Mouse (Mus musculus) MEL (cell line): Measurements from ENCODE around the gene 1700092M07Rik. TPM values are rescaled to one million over a fixed set of nuclear protein-coding genes. Genes with fewer than 3 reads are reported as not detected.

Source experiments
- DNase-seq: peaks from one replicate; pipeline ENCODE4 v3.0.0; 2011; ENCODE audit warnings: low read depth, low spot score
- H3K27ac ChIP-seq: 2 replicates; pipeline ENCODE4 v1.5.1; 2012; ENCODE audit warnings: low read depth, mild to moderate bottlenecking, control low read depth, low read length, moderate library complexity; ENCODE audit not compliant: control insufficient read depth
- H3K27me3 ChIP-seq, 2 experiments: fragments of 150-350 bp in 1 of 2; sonication (generic) in 1 of 2; 2 replicates each; pipeline ENCODE4 v1.6.1; 2012; ENCODE audit warnings: low read length in 2 of 2, mild to moderate bottlenecking in 2 of 2, improper control_type of control experiment in 1 of 2, moderate library complexity in 1 of 2; ENCODE audit not compliant: insufficient read depth in 2 of 2, control insufficient read depth in 1 of 2
- H3K36me3 ChIP-seq, 2 experiments: 2 replicates each; pipeline ENCODE4 v1.6.1; 2012 to 2014; ENCODE audit warnings: low read length in 2 of 2, improper control_type of control experiment in 1 of 2, inconsistent platforms in 1 of 2, mild to moderate bottlenecking in 1 of 2; ENCODE audit not compliant: insufficient read depth in 2 of 2, control insufficient read depth in 1 of 2
- H3K4me1 ChIP-seq, 2 experiments: fragments of 150-350 bp in 1 of 2; sonication (generic) in 1 of 2; 2 replicates each; pipeline ENCODE4 v1.6.1; 2012; ENCODE audit warnings: low read length in 2 of 2, improper control_type of control experiment in 1 of 2, mild to moderate bottlenecking in 1 of 2; ENCODE audit not compliant: insufficient read depth in 2 of 2, control insufficient read depth in 1 of 2
- H3K4me3 ChIP-seq, 2 experiments: fragments of 150-350 bp in 1 of 2; sonication (generic) in 1 of 2; 2 replicates each; pipeline ENCODE4 v1.5.1; 2012; ENCODE audit warnings: low read depth in 2 of 2, low read length in 2 of 2, mild to moderate bottlenecking in 2 of 2, moderate library complexity in 2 of 2, control low read depth in 1 of 2, improper control_type of control experiment in 1 of 2; ENCODE audit not compliant: control insufficient read depth in 1 of 2, insufficient read depth in 1 of 2
- H3K79me2 ChIP-seq: 2 replicates; pipeline ENCODE4 v1.6.1; 2012; ENCODE audit warnings: mild to moderate bottlenecking, low read length, moderate library complexity; ENCODE audit not compliant: control insufficient read depth, poor library complexity, insufficient read depth
- H3K9ac ChIP-seq: 2 replicates; pipeline ENCODE4 v1.6.1; 2012; ENCODE audit warnings: low read depth, mild to moderate bottlenecking, control low read depth, low read length, moderate library complexity; ENCODE audit not compliant: control insufficient read depth, poor library complexity, severe bottlenecking
- H3K9me3 ChIP-seq: fragments of 150-350 bp; sonication (generic); replicated peaks from 2 replicates; pipeline ENCODE4 v1.6.1; 2012; ENCODE audit warnings: mild to moderate bottlenecking, low read length, improper control_type of control experiment, moderate library complexity; ENCODE audit not compliant: insufficient read depth
- CTCF ChIP-seq, 3 experiments: IDR thresholded peaks in 2 of 3; conservative IDR thresholded peaks in 1 of 3; 2 replicates each; pipeline ENCODE4 v1.5.1; 2011 to 2012; ENCODE audit warnings: low read length in 3 of 3, low read depth in 2 of 3, mild to moderate bottlenecking in 2 of 3, improper control_type of control experiment in 1 of 3, inconsistent platforms in 1 of 3, mixed read lengths in 1 of 3, moderate library complexity in 1 of 3; ENCODE audit not compliant: control insufficient read depth in 1 of 3, insufficient read depth in 1 of 3, poor library complexity in 1 of 3, severe bottlenecking in 1 of 3
- E2F4 ChIP-seq: IDR thresholded peaks from 2 replicates; pipeline ENCODE4 v1.6.1; 2011; ENCODE audit warnings: low read depth, low read length, improper control_type of control experiment, borderline replicate concordance
- ELF1 ChIP-seq: IDR thresholded peaks from 2 replicates; pipeline ENCODE4 v1.6.1; 2014; ENCODE audit warnings: low read depth, mild to moderate bottlenecking, inconsistent platforms, low read length, improper control_type of control experiment, moderate library complexity
- EP300 ChIP-seq, 2 experiments: IDR thresholded peaks; 2 replicates each; pipeline ENCODE4 v1.6.1; 2011; ENCODE audit warnings: improper control_type of control experiment in 2 of 2, low read length in 2 of 2, low read depth in 1 of 2, mild to moderate bottlenecking in 1 of 2
- ETS1 ChIP-seq: IDR thresholded peaks from 2 replicates; pipeline ENCODE4 v1.6.1; 2012; ENCODE audit warnings: low read depth, mild to moderate bottlenecking, inconsistent platforms, low read length, improper control_type of control experiment, moderate library complexity
- GABPA ChIP-seq: IDR thresholded peaks from 2 replicates; pipeline ENCODE4 v1.6.1; 2012; ENCODE audit warnings: low read depth, mild to moderate bottlenecking, inconsistent platforms, low read length, improper control_type of control experiment, moderate library complexity
- GATA1 ChIP-seq: IDR thresholded peaks from 2 replicates; pipeline ENCODE4 v1.6.1; 2011; ENCODE audit warnings: low read depth, low read length, improper control_type of control experiment
- HCFC1 ChIP-seq: IDR thresholded peaks from 2 replicates; pipeline ENCODE4 v1.6.1; 2012; ENCODE audit warnings: low read depth, mild to moderate bottlenecking, inconsistent platforms, low read length, improper control_type of control experiment, moderate library complexity
- JUND ChIP-seq: IDR thresholded peaks from 2 replicates; pipeline ENCODE4 v1.6.1; 2011; ENCODE audit warnings: low read depth, mild to moderate bottlenecking, improper control_type of control experiment, low read length
- MAX ChIP-seq: IDR thresholded peaks from 2 replicates; pipeline ENCODE4 v1.6.1; 2011; ENCODE audit warnings: low read length, improper control_type of control experiment
- MAZ ChIP-seq: IDR thresholded peaks from 2 replicates; pipeline ENCODE4 v1.6.1; 2012; ENCODE audit warnings: low read depth, mild to moderate bottlenecking, inconsistent platforms, low read length, improper control_type of control experiment
- MEF2A ChIP-seq: IDR thresholded peaks from 2 replicates; pipeline ENCODE4 v1.6.1; 2014; ENCODE audit warnings: low read depth, mild to moderate bottlenecking, inconsistent platforms, low read length, improper control_type of control experiment; ENCODE audit not compliant: poor library complexity, insufficient replicate concordance, severe bottlenecking; ENCODE audit errors: extremely low read depth
- MXI1 ChIP-seq: IDR thresholded peaks from 2 replicates; pipeline ENCODE4 v1.6.1; 2011; ENCODE audit warnings: mild to moderate bottlenecking, low read depth, low read length, improper control_type of control experiment
- MYB ChIP-seq: IDR thresholded peaks from 2 replicates; pipeline ENCODE4 v1.6.1; 2011; ENCODE audit warnings: mild to moderate bottlenecking, low read depth, low read length, improper control_type of control experiment
- MYC ChIP-seq: IDR thresholded peaks from 2 replicates; pipeline ENCODE4 v1.6.1; 2011; ENCODE audit warnings: low read depth, mild to moderate bottlenecking, low read length, improper control_type of control experiment, moderate library complexity
- POLR2A ChIP-seq, 2 experiments: IDR thresholded peaks; 2 replicates each; pipeline ENCODE4 v1.6.1; 2011 to 2012; ENCODE audit warnings: low read length in 2 of 2, mild to moderate bottlenecking in 2 of 2, control low read depth in 1 of 2, improper control_type of control experiment in 1 of 2, low read depth in 1 of 2, moderate library complexity in 1 of 2; ENCODE audit not compliant: control insufficient read depth in 1 of 2, insufficient read depth in 1 of 2, poor library complexity in 1 of 2
- POLR2AphosphoS2 ChIP-seq: IDR thresholded peaks from 2 replicates; pipeline ENCODE4 v1.6.1; 2011; ENCODE audit warnings: low read length, improper control_type of control experiment
- RAD21 ChIP-seq: IDR thresholded peaks from 2 replicates; pipeline ENCODE4 v1.6.1; 2011; ENCODE audit warnings: mild to moderate bottlenecking, low read depth, low read length, improper control_type of control experiment
- SMC3 ChIP-seq: IDR thresholded peaks from 2 replicates; pipeline ENCODE4 v1.6.1; 2011; ENCODE audit warnings: low read depth, low read length, improper control_type of control experiment
- TAL1 ChIP-seq: IDR thresholded peaks from 2 replicates; pipeline ENCODE4 v1.6.1; 2012; ENCODE audit warnings: mild to moderate bottlenecking, inconsistent platforms, low read length, moderate library complexity, mixed read lengths
- TCF12 ChIP-seq: IDR thresholded peaks from 2 replicates; pipeline ENCODE4 v1.6.1; 2014; ENCODE audit warnings: low read depth, mild to moderate bottlenecking, inconsistent platforms, low read length, improper control_type of control experiment, moderate library complexity
- USF2 ChIP-seq, 2 experiments: IDR thresholded peaks; 2 replicates each; pipeline ENCODE4 v1.6.1; 2011 to 2012; ENCODE audit warnings: improper control_type of control experiment in 2 of 2, low read length in 2 of 2, borderline replicate concordance in 1 of 2, inconsistent platforms in 1 of 2, low read depth in 1 of 2, mild to moderate bottlenecking in 1 of 2; ENCODE audit not compliant: insufficient read depth in 1 of 2
- ZC3H11A ChIP-seq: IDR thresholded peaks from 2 replicates; pipeline ENCODE4 v1.6.1; 2012; ENCODE audit warnings: low read depth, mild to moderate bottlenecking, inconsistent platforms, low read length, improper control_type of control experiment
- polyA plus RNA-seq, 2 experiments: library from polyadenylated mRNA; stranded (reverse) in 1 of 2; unstranded in 1 of 2; fragments of >175 nt in 1 of 2; fragments of >200 nt in 1 of 2; gene quantifications; 2 replicates each; pipeline versions ENCODE4 v1.2.1 to v1.2.4; 2012; ENCODE audit warnings: low replicate concordance in 2 of 2, low read depth in 1 of 2; ENCODE audit not compliant: insufficient read length in 2 of 2, insufficient read depth in 1 of 2, missing spikeins in 1 of 2
- total RNA-seq: library from RNA; depleted of rRNA; stranded (reverse); fragments of 300-350 nt; gene quantifications from 2 replicates; pipeline ENCODE4 v1.2.3, GENCODE M21; 2012

The 1700092M07Rik gene
- total and polyA plus RNA-seq, 3 experiments: 3.3 to 4.3 TPM; not detected in 1

- H3K4me1 ChIP-seq: no peaks in the 10 kb centered on the region
- peaks cover 2 to 4% of the 10 kb centered on the region in 2 experiments; a peak in 3 of 4 replicates for H3K36me3 ChIP-seq
- no peak for DNase-seq
- no peak overlapping the region for H3K4me3 ChIP-seq
- H3K9ac ChIP-seq: no peak overlapping the region
- H3K9me3 ChIP-seq: no peaks in the 10 kb centered on the region
- H3K27ac ChIP-seq: no peak overlapping the region
- H3K27me3 ChIP-seq: no peaks in the 10 kb centered on the region
- no peaks in the 10 kb centered on the region for H3K79me2 ChIP-seq
- no peak for TF ChIP-seq ELF1
- no peak for TF ChIP-seq GATA1
- TF ChIP-seq MEF2A: no peak
These were observed 36.9 kb upstream of the 1700092M07Rik start for GRCm38 (mm10) chr19:8703571-8703970.

GRCm38 (mm10) chr19:8705026-8705708 lies 35.4 kb upstream of the 1700092M07Rik start:
- no peaks in the 10 kb centered on the region for H3K9me3 ChIP-seq
- H3K4me3 ChIP-seq: no peak overlapping the region
- H3K9ac ChIP-seq: no peak overlapping the region
- peaks cover 0 to 2% of the 10 kb centered on the region in 2 experiments; a peak in 1 of 4 replicates for H3K4me1 ChIP-seq
- H3K27me3 ChIP-seq: no peaks in the 10 kb centered on the region
- H3K27ac ChIP-seq: no peak overlapping the region
- DNase-seq: no peak
- no peak for TF ChIP-seq MAX
- peak in 1 of 2 experiments; percentile 53; a peak in 2 of 4 replicates for TF ChIP-seq POLR2A (IDR thresholded peaks at IDR 0.05; ENCODE audit: control insufficient read depth in 1 of 2, insufficient read depth in 1 of 2, low read depth in 1 of 2, low read length in 2 of 2, poor library complexity in 1 of 2)
- TF ChIP-seq, all 39 proteins: peak for 1
- Histone ChIP-seq H3K36me3 (peaks cover 4 to 8% of the 10 kb centered on the region in 2 experiments), H3K79me2 (peaks cover 3% of the 10 kb centered on the region; the same call in 1 of the 2 replicates)

- Histone ChIP-seq H3K79me2 (peaks cover 10% of the 10 kb centered on the region), H3K27ac (no peak overlapping the region), H3K4me1 (peaks cover 1 to 10% of the 10 kb centered on the region in 2 experiments; a peak in 3 of 4 replicates), H3K9ac (no peak overlapping the region), H3K36me3 (peaks cover 11 to 17% of the 10 kb centered on the region in 2 experiments), H3K9me3 (no peaks in the 10 kb centered on the region), H3K27me3 (no peaks in the 10 kb centered on the region), H3K4me3 (no peak overlapping the region)
- DNase-seq: peak; percentile 50
- TF ChIP-seq E2F4: no peak
- TF ChIP-seq TCF12: no peak
- 0 out of 2 replicates have a peak, but pooled peaks have one; percentile 7 for TF ChIP-seq MYB
- no peak for TF ChIP-seq RAD21
- peak; percentile 95 for TF ChIP-seq POLR2AphosphoS2
- no peak for TF ChIP-seq JUND
- TF ChIP-seq SMC3: no peak
- TF ChIP-seq ELF1: no peak
- no peak for TF ChIP-seq ETS1
- no peak for TF ChIP-seq MYC
- TF ChIP-seq ZC3H11A: no peak
- no peak for TF ChIP-seq GABPA
- no peak for TF ChIP-seq MXI1
- TF ChIP-seq TAL1: no peak
- TF ChIP-seq GATA1: no peak
- no peak for TF ChIP-seq USF2 (IDR thresholded peaks at IDR 0.05; ENCODE audit: borderline replicate concordance in 1 of 2, insufficient read depth in 1 of 2, low read depth in 1 of 2, low read length in 2 of 2)
- no peak for TF ChIP-seq MAZ
- no peak for TF ChIP-seq CTCF (IDR thresholded peaks at IDR 0.05 in 2 of 3, conservative IDR thresholded peaks at IDR 0.05 in 1 of 3; ENCODE audit: control insufficient read depth in 1 of 3, insufficient read depth in 1 of 3, low read depth in 2 of 3, low read length in 3 of 3, poor library complexity in 1 of 3, severe bottlenecking in 1 of 3)
- TF ChIP-seq EP300 (IDR thresholded peaks at IDR 0.05; ENCODE audit: low read depth in 1 of 2, low read length in 2 of 2): no peak
- TF ChIP-seq HCFC1: no peak
- TF ChIP-seq POLR2A (IDR thresholded peaks at IDR 0.05; ENCODE audit: control insufficient read depth in 1 of 2, insufficient read depth in 1 of 2, low read depth in 1 of 2, low read length in 2 of 2, poor library complexity in 1 of 2): peak in 1 of 2 experiments; percentile 60; a peak in 2 of 4 replicates
These were observed 34.3 kb upstream of the 1700092M07Rik start for GRCm38 (mm10) chr19:8706132-8706667.
